Mouse (Mus musculus): ENCODE measurements around the gene Ccdc152. TPM values are rescaled to one million over a fixed set of nuclear protein-coding genes. Genes with fewer than 3 reads are reported as not detected.

The Ccdc152 gene
- 0.18 and 0.27 TPM in 2 replicates for polyA plus RNA-seq (2014; fragmentation: Nextera tagmentation; extraction: Ambion mirVana)

DNA sequence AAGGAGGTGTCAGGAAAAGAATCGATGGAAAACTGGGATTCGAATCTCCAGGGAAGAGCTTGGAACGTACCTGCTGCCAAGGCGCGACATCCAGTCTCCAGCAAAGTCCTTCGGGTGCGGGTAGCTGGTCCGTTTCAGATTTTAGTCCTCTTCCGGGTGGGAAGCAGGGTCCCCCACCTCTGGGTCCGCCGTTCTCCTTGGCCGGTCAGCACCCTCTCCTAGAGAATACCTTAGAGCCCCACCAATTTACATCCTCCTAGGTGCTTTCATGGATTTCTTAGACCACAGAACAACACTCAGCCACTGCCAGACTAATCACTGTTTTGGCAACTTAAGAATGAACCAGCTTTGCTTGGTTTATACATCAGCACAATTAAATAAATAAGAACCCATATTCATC lies at the start of gene Ccdc152:
Gene Ccdc152 (minus strand): TSS at position 101 of the 400 bp plus-strand sequence.
- ATAC-seq (replicated peaks; ENCODE audit: insufficient number of reproducible peaks, low FRiP score, low TSS enrichment) = no peak
- Histone ChIP-seq H3K4me2 (no peak within 1 kb of the TSS), H3K27me3 (ENCODE audit: control insufficient read depth, insufficient read depth, low read length) (no peaks in the 10 kb centered on the region), H3K4me1 (ENCODE audit: control insufficient read depth, insufficient read depth, low read length) (no peaks in the 10 kb centered on the region), H3K27ac (ENCODE audit: low read depth, low read length) (no peak within 1 kb of the TSS), H3K36me3 (ENCODE audit: control insufficient read depth, insufficient read depth, low read length) (no peaks in the 10 kb centered on the region), H3K9me3 (replicated peaks; ENCODE audit: control insufficient read depth, low read length) (no peaks in the 10 kb centered on the region), H3K9ac (ENCODE audit: low read depth, low read length) (no peak within 1 kb of the TSS), H3K4me3 (ENCODE audit: low read depth, low read length) (no peak within 1 kb of the TSS)
- WGBS (ENCODE audit: insufficient replicate concordance) = 80% methylated on average over 12 of the region's 12 CpGs

GRCm38 (mm10) chr15:3349306-3350064 lies 46.2 kb upstream of the Ccdc152 start:
- no peak overlapping the region for H3K4me3 ChIP-seq (ENCODE audit: low read depth, low read length)
- no peak overlapping the region for H3K4me2 ChIP-seq
- no peaks in the 10 kb centered on the region for H3K36me3 ChIP-seq (ENCODE audit: control insufficient read depth, insufficient read depth, low read length)
- no peak for ATAC-seq (replicated peaks; ENCODE audit: insufficient number of reproducible peaks, low FRiP score, low TSS enrichment)
- H3K9ac ChIP-seq (ENCODE audit: low read depth, low read length) = no peak overlapping the region
- H3K27ac ChIP-seq (ENCODE audit: low read depth, low read length) = no peak overlapping the region
- WGBS (ENCODE audit: insufficient replicate concordance) = 62% methylated on average over 6 of the region's 6 CpGs
- H3K4me1 ChIP-seq (ENCODE audit: control insufficient read depth, insufficient read depth, low read length) = 0 out of 2 replicates have a peak, but pooled peaks cover 4% of the 10 kb centered on the region
- H3K27me3 ChIP-seq (ENCODE audit: control insufficient read depth, insufficient read depth, low read length) = no peaks in the 10 kb centered on the region
- H3K9me3 ChIP-seq (replicated peaks; ENCODE audit: control insufficient read depth, low read length) = no peaks in the 10 kb centered on the region

DNA sequence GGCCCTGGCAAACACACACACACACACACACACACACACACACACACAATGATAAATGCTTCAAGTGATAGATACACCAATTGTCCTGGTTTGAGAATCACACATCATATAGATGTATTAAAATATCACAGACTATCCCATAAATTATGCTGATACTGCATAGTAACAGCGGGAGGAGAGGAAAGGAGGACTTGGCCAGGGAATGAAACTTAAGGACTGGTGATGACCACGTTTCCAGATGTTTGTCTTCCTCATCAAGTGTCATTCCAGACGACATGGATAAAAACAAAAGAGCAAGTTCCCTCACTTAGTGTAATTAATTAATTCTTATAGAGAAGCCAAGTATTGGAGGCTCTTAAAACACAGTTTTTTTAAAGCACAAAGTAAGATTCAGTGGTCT lies 43.4 kb upstream of the Ccdc152 start:
- no peaks in the 10 kb centered on the region for H3K9me3 ChIP-seq (replicated peaks; ENCODE audit: control insufficient read depth, low read length)
- no peak overlapping the region for H3K27ac ChIP-seq (ENCODE audit: low read depth, low read length)
- H3K4me3 ChIP-seq (ENCODE audit: low read depth, low read length) = no peak overlapping the region
- no peak overlapping the region for H3K9ac ChIP-seq (ENCODE audit: low read depth, low read length)
- no peaks in the 10 kb centered on the region for H3K27me3 ChIP-seq (ENCODE audit: control insufficient read depth, insufficient read depth, low read length)
- no peak overlapping the region for H3K4me2 ChIP-seq
- no peaks in the 10 kb centered on the region for H3K36me3 ChIP-seq (ENCODE audit: control insufficient read depth, insufficient read depth, low read length)
- H3K4me1 ChIP-seq (ENCODE audit: control insufficient read depth, insufficient read depth, low read length) = 0 out of 2 replicates have a peak, but pooled peaks cover 4% of the 10 kb centered on the region
- ATAC-seq (replicated peaks; ENCODE audit: insufficient number of reproducible peaks, low FRiP score, low TSS enrichment) = no peak
- WGBS (ENCODE audit: insufficient replicate concordance) = 65% methylated on average over 3 of the region's 3 CpGs

DNA sequence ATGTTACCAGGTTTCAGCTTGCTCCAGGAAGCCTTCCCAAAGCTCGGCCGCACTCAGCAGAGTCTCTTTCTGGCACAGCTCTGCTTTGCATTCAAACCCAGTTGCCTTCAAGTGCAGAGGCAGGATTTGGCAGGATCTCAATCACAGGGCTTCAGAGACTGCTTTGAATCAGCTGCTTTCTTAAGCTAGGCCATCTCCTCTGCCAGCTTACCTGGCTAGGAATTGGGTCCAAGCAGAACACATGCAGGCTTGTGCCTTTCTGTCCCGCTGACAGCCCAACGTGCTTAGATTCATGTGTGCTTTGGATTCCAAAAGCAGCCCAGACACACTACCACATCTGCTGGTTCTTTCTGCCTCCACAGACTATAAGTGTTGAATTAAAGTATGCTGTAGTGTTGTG lies 41.2 kb upstream of the Ccdc152 start:
- ATAC-seq (replicated peaks; ENCODE audit: insufficient number of reproducible peaks, low FRiP score, low TSS enrichment) = no peak
- no peak overlapping the region for H3K27ac ChIP-seq (ENCODE audit: low read depth, low read length)
- no peak overlapping the region for H3K4me3 ChIP-seq (ENCODE audit: low read depth, low read length)
- H3K36me3 ChIP-seq (ENCODE audit: control insufficient read depth, insufficient read depth, low read length) = peaks cover 3% of the 10 kb centered on the region; the same call in 1 of the 2 replicates
- H3K9me3 ChIP-seq (replicated peaks; ENCODE audit: control insufficient read depth, low read length) = no peaks in the 10 kb centered on the region
- no peak overlapping the region for H3K4me2 ChIP-seq
- 0 out of 2 replicates have a peak, but pooled peaks cover 4% of the 10 kb centered on the region for H3K4me1 ChIP-seq (ENCODE audit: control insufficient read depth, insufficient read depth, low read length)
- no peak overlapping the region for H3K9ac ChIP-seq (ENCODE audit: low read depth, low read length)
- WGBS (ENCODE audit: insufficient replicate concordance) = 86% methylated on average over 4 of the region's 4 CpGs
- H3K27me3 ChIP-seq (ENCODE audit: control insufficient read depth, insufficient read depth, low read length) = no peaks in the 10 kb centered on the region

DNA sequence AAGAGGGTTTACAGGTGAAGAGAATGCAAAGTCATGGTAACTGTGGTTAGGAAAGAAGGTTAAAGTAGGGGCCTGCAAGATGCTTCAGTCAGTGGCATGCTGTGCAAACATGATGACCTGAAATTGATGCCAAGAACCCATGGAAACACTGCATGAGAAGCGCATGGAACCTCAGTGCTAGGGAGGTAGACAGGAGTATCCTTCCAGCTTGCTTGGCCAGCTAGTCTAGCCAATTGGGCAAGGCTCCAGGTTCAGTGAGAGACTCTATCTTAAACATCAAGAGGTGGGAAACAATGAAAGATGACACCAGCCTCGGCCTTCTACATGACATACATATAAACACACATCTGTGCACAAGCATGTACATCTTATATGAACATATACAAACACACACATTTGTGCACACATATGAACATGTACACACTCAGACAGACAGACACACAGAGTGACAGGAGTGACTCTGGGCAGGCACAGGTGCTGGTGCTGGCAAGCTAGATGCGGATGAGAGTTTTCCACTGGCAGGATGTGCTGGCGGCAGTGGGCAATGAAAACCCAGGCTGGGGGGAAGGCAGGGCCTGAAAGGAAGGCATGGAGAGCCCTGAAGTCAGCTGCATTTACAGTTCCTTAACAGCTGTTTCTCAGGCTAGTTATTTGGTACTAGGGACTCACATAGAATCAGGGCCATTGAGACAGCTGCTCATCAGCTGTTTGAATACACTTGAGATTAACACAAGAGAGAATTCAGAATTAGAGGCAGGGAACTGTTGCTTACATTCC lies 38.7 kb upstream of the Ccdc152 start:
- ATAC-seq (replicated peaks; ENCODE audit: insufficient number of reproducible peaks, low FRiP score, low TSS enrichment) = no peak
- Histone ChIP-seq H3K4me3 (ENCODE audit: low read depth, low read length) (no peak overlapping the region), H3K9me3 (replicated peaks; ENCODE audit: control insufficient read depth, low read length) (no peaks in the 10 kb centered on the region; the same call in 1 of the 2 replicates), H3K9ac (ENCODE audit: low read depth, low read length) (no peak overlapping the region), H3K27ac (ENCODE audit: low read depth, low read length) (no peak overlapping the region), H3K36me3 (ENCODE audit: control insufficient read depth, insufficient read depth, low read length) (peaks cover 10% of the 10 kb centered on the region; the same call in 1 of the 2 replicates), H3K4me1 (ENCODE audit: control insufficient read depth, insufficient read depth, low read length) (no peaks in the 10 kb centered on the region), H3K27me3 (ENCODE audit: control insufficient read depth, insufficient read depth, low read length) (no peaks in the 10 kb centered on the region), H3K4me2 (no peak overlapping the region)
- 86% methylated on average over 4 of the region's 4 CpGs for WGBS (ENCODE audit: insufficient replicate concordance)

GRCm38 (mm10) chr15:3339847-3340246 lies 36.5 kb upstream of the Ccdc152 start:
- WGBS (ENCODE audit: insufficient replicate concordance) = 76% methylated on average over 3 of the region's 3 CpGs
- Histone ChIP-seq H3K4me3 (ENCODE audit: low read depth, low read length) (no peak overlapping the region), H3K9ac (ENCODE audit: low read depth, low read length) (no peak overlapping the region), H3K4me2 (no peak overlapping the region), H3K27ac (ENCODE audit: low read depth, low read length) (no peak overlapping the region), H3K4me1 (ENCODE audit: control insufficient read depth, insufficient read depth, low read length) (no peaks in the 10 kb centered on the region), H3K27me3 (ENCODE audit: control insufficient read depth, insufficient read depth, low read length) (no peaks in the 10 kb centered on the region), H3K9me3 (replicated peaks; ENCODE audit: control insufficient read depth, low read length) (no peaks in the 10 kb centered on the region; the same call in 1 of the 2 replicates), H3K36me3 (ENCODE audit: control insufficient read depth, insufficient read depth, low read length) (peaks cover 11% of the 10 kb centered on the region; the same call in 1 of the 2 replicates)
- ATAC-seq (replicated peaks; ENCODE audit: insufficient number of reproducible peaks, low FRiP score, low TSS enrichment) = no peak

DNA sequence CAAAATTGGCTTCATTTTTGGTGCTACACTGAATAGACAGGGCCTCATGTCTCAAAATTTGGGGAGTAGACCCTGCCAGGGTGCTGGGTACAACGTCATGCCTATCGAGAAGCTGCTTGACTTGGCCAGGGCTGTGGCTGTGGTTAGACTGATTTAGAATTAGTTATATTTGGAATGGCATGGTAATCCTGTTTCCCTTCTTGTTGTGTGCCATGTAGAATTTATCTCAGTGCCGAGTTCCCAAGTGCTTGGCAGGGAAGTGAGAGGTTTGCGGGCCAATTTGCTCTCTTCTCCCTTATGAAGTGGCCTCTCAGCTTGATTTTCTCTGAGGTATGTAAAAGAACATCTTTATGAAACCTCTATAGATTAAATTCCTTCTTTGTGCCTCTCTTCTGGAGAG lies 29.2 kb upstream of the Ccdc152 start:
- H3K4me2 ChIP-seq = no peak overlapping the region

DNA sequence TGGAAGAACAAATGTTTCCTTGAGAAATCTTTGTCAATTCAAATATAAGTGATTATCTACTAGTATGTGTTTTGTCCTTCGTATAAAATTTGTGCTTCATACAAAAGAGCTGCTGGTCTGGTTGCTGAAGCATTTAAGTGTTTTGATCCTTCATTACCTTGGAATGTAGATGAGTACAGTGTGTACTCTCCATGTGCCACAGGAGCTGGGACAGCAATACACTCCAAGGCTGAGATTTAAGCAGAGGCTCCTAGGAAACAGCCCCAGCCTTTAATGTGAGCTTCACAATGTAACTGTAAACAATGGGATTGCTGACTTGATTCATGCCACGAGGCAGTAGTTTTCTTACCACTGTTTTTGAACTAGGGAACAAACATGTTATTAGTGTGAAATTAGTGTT lies 28.5 kb upstream of the Ccdc152 start:
- Histone ChIP-seq H3K4me2 (no peak overlapping the region), H3K9me3 (replicated peaks; ENCODE audit: control insufficient read depth, low read length) (no peaks in the 10 kb centered on the region), H3K4me3 (ENCODE audit: low read depth, low read length) (no peak overlapping the region), H3K27ac (ENCODE audit: low read depth, low read length) (no peak overlapping the region), H3K27me3 (ENCODE audit: control insufficient read depth, insufficient read depth, low read length) (no peaks in the 10 kb centered on the region), H3K36me3 (ENCODE audit: control insufficient read depth, insufficient read depth, low read length) (no peaks in the 10 kb centered on the region; the same call in 1 of the 2 replicates), H3K4me1 (ENCODE audit: control insufficient read depth, insufficient read depth, low read length) (no peaks in the 10 kb centered on the region), H3K9ac (ENCODE audit: low read depth, low read length) (no peak overlapping the region)
- WGBS (ENCODE audit: insufficient replicate concordance) = 79% methylated on average over 2 of the region's 2 CpGs
- ATAC-seq (replicated peaks; ENCODE audit: insufficient number of reproducible peaks, low FRiP score, low TSS enrichment) = no peak

More for the DNA sequence above, 29.2 kb upstream of the Ccdc152 start:
- Histone ChIP-seq H3K9ac (ENCODE audit: low read depth, low read length) (no peak overlapping the region), H3K36me3 (ENCODE audit: control insufficient read depth, insufficient read depth, low read length) (peaks cover 5% of the 10 kb centered on the region; the same call in 1 of the 2 replicates), H3K27me3 (ENCODE audit: control insufficient read depth, insufficient read depth, low read length) (no peaks in the 10 kb centered on the region), H3K9me3 (replicated peaks; ENCODE audit: control insufficient read depth, low read length) (no peaks in the 10 kb centered on the region; the same call in 1 of the 2 replicates), H3K4me1 (ENCODE audit: control insufficient read depth, insufficient read depth, low read length) (no peaks in the 10 kb centered on the region), H3K4me3 (ENCODE audit: low read depth, low read length) (no peak overlapping the region), H3K27ac (ENCODE audit: low read depth, low read length) (no peak overlapping the region)
- ATAC-seq (replicated peaks; ENCODE audit: insufficient number of reproducible peaks, low FRiP score, low TSS enrichment) = no peak
- WGBS (ENCODE audit: insufficient replicate concordance) = 86% methylated on average over 4 of the region's 4 CpGs
